Mouse (Mus musculus) MEL (cell line): ENCODE results near the gene Tyro3. TPM values are rescaled to one million over a fixed set of nuclear protein-coding genes. Genes with fewer than 3 reads are reported as not detected.

Source experiments
- DNase-seq: peaks from one replicate; pipeline ENCODE4 v3.0.0; 2011; ENCODE audit warnings: low read depth, low spot score
- H3K27ac ChIP-seq: 2 replicates; pipeline ENCODE4 v1.5.1; 2012; ENCODE audit warnings: low read depth, mild to moderate bottlenecking, control low read depth, low read length, moderate library complexity; ENCODE audit not compliant: control insufficient read depth
- H3K27me3 ChIP-seq, 2 experiments: fragments of 150-350 bp in 1 of 2; sonication (generic) in 1 of 2; 2 replicates each; pipeline ENCODE4 v1.6.1; 2012; ENCODE audit warnings: low read length in 2 of 2, mild to moderate bottlenecking in 2 of 2, improper control_type of control experiment in 1 of 2, moderate library complexity in 1 of 2; ENCODE audit not compliant: insufficient read depth in 2 of 2, control insufficient read depth in 1 of 2
- H3K36me3 ChIP-seq, 2 experiments: 2 replicates each; pipeline ENCODE4 v1.6.1; 2012 to 2014; ENCODE audit warnings: low read length in 2 of 2, improper control_type of control experiment in 1 of 2, inconsistent platforms in 1 of 2, mild to moderate bottlenecking in 1 of 2; ENCODE audit not compliant: insufficient read depth in 2 of 2, control insufficient read depth in 1 of 2
- H3K4me1 ChIP-seq, 2 experiments: fragments of 150-350 bp in 1 of 2; sonication (generic) in 1 of 2; 2 replicates each; pipeline ENCODE4 v1.6.1; 2012; ENCODE audit warnings: low read length in 2 of 2, improper control_type of control experiment in 1 of 2, mild to moderate bottlenecking in 1 of 2; ENCODE audit not compliant: insufficient read depth in 2 of 2, control insufficient read depth in 1 of 2
- H3K4me3 ChIP-seq, 2 experiments: fragments of 150-350 bp in 1 of 2; sonication (generic) in 1 of 2; 2 replicates each; pipeline ENCODE4 v1.5.1; 2012; ENCODE audit warnings: low read depth in 2 of 2, low read length in 2 of 2, mild to moderate bottlenecking in 2 of 2, moderate library complexity in 2 of 2, control low read depth in 1 of 2, improper control_type of control experiment in 1 of 2; ENCODE audit not compliant: control insufficient read depth in 1 of 2, insufficient read depth in 1 of 2
- H3K79me2 ChIP-seq: 2 replicates; pipeline ENCODE4 v1.6.1; 2012; ENCODE audit warnings: mild to moderate bottlenecking, low read length, moderate library complexity; ENCODE audit not compliant: control insufficient read depth, poor library complexity, insufficient read depth
- H3K9ac ChIP-seq: 2 replicates; pipeline ENCODE4 v1.6.1; 2012; ENCODE audit warnings: low read depth, mild to moderate bottlenecking, control low read depth, low read length, moderate library complexity; ENCODE audit not compliant: control insufficient read depth, poor library complexity, severe bottlenecking
- H3K9me3 ChIP-seq: fragments of 150-350 bp; sonication (generic); replicated peaks from 2 replicates; pipeline ENCODE4 v1.6.1; 2012; ENCODE audit warnings: mild to moderate bottlenecking, low read length, improper control_type of control experiment, moderate library complexity; ENCODE audit not compliant: insufficient read depth
- CHD2 ChIP-seq: IDR thresholded peaks from 2 replicates; pipeline ENCODE4 v1.6.1; 2011; ENCODE audit warnings: low read length, improper control_type of control experiment
- E2F4 ChIP-seq: IDR thresholded peaks from 2 replicates; pipeline ENCODE4 v1.6.1; 2011; ENCODE audit warnings: low read depth, low read length, improper control_type of control experiment, borderline replicate concordance
- EP300 ChIP-seq, 2 experiments: IDR thresholded peaks; 2 replicates each; pipeline ENCODE4 v1.6.1; 2011; ENCODE audit warnings: improper control_type of control experiment in 2 of 2, low read length in 2 of 2, low read depth in 1 of 2, mild to moderate bottlenecking in 1 of 2
- ETS1 ChIP-seq: IDR thresholded peaks from 2 replicates; pipeline ENCODE4 v1.6.1; 2012; ENCODE audit warnings: low read depth, mild to moderate bottlenecking, inconsistent platforms, low read length, improper control_type of control experiment, moderate library complexity
- GATA1 ChIP-seq: IDR thresholded peaks from 2 replicates; pipeline ENCODE4 v1.6.1; 2011; ENCODE audit warnings: low read depth, low read length, improper control_type of control experiment
- HCFC1 ChIP-seq: IDR thresholded peaks from 2 replicates; pipeline ENCODE4 v1.6.1; 2012; ENCODE audit warnings: low read depth, mild to moderate bottlenecking, inconsistent platforms, low read length, improper control_type of control experiment, moderate library complexity
- MAX ChIP-seq: IDR thresholded peaks from 2 replicates; pipeline ENCODE4 v1.6.1; 2011; ENCODE audit warnings: low read length, improper control_type of control experiment
- MXI1 ChIP-seq: IDR thresholded peaks from 2 replicates; pipeline ENCODE4 v1.6.1; 2011; ENCODE audit warnings: mild to moderate bottlenecking, low read depth, low read length, improper control_type of control experiment
- MYB ChIP-seq: IDR thresholded peaks from 2 replicates; pipeline ENCODE4 v1.6.1; 2011; ENCODE audit warnings: mild to moderate bottlenecking, low read depth, low read length, improper control_type of control experiment
- NELFE ChIP-seq: IDR thresholded peaks from 2 replicates; pipeline ENCODE4 v1.6.1; 2011; ENCODE audit warnings: low read depth, low read length, improper control_type of control experiment
- NRF1 ChIP-seq: IDR thresholded peaks from 2 replicates; pipeline ENCODE4 v1.6.1; 2014; ENCODE audit warnings: low read depth, mild to moderate bottlenecking, inconsistent platforms, low read length, improper control_type of control experiment, moderate library complexity; ENCODE audit not compliant: poor library complexity, insufficient read depth, severe bottlenecking
- POLR2AphosphoS2 ChIP-seq: IDR thresholded peaks from 2 replicates; pipeline ENCODE4 v1.6.1; 2011; ENCODE audit warnings: low read length, improper control_type of control experiment
- POLR2AphosphoS5 ChIP-seq: IDR thresholded peaks from 2 replicates; pipeline ENCODE4 v1.6.1; 2012; ENCODE audit warnings: low read depth, borderline replicate concordance, mild to moderate bottlenecking, inconsistent platforms, low read length, moderate library complexity, mixed read lengths
- RAD21 ChIP-seq: IDR thresholded peaks from 2 replicates; pipeline ENCODE4 v1.6.1; 2011; ENCODE audit warnings: mild to moderate bottlenecking, low read depth, low read length, improper control_type of control experiment
- RCOR1 ChIP-seq: IDR thresholded peaks from 2 replicates; pipeline ENCODE4 v1.6.1; 2012; ENCODE audit warnings: low read depth, mild to moderate bottlenecking, inconsistent platforms, low read length, improper control_type of control experiment
- TAL1 ChIP-seq: IDR thresholded peaks from 2 replicates; pipeline ENCODE4 v1.6.1; 2012; ENCODE audit warnings: mild to moderate bottlenecking, inconsistent platforms, low read length, moderate library complexity, mixed read lengths
- TBP ChIP-seq: IDR thresholded peaks from 2 replicates; pipeline ENCODE4 v1.8.0; 2011; ENCODE audit warnings: low read depth, low read length, improper control_type of control experiment
- TCF12 ChIP-seq: IDR thresholded peaks from 2 replicates; pipeline ENCODE4 v1.6.1; 2014; ENCODE audit warnings: low read depth, mild to moderate bottlenecking, inconsistent platforms, low read length, improper control_type of control experiment, moderate library complexity
- UBTF ChIP-seq: IDR thresholded peaks from 2 replicates; pipeline ENCODE4 v1.6.1; 2012; ENCODE audit warnings: low read depth, mild to moderate bottlenecking, inconsistent platforms, low read length, improper control_type of control experiment, moderate library complexity, borderline replicate concordance; ENCODE audit not compliant: insufficient read depth
- USF2 ChIP-seq, 2 experiments: IDR thresholded peaks; 2 replicates each; pipeline ENCODE4 v1.6.1; 2011 to 2012; ENCODE audit warnings: improper control_type of control experiment in 2 of 2, low read length in 2 of 2, borderline replicate concordance in 1 of 2, inconsistent platforms in 1 of 2, low read depth in 1 of 2, mild to moderate bottlenecking in 1 of 2; ENCODE audit not compliant: insufficient read depth in 1 of 2
- ZC3H11A ChIP-seq: IDR thresholded peaks from 2 replicates; pipeline ENCODE4 v1.6.1; 2012; ENCODE audit warnings: low read depth, mild to moderate bottlenecking, inconsistent platforms, low read length, improper control_type of control experiment
- ZKSCAN1 ChIP-seq: IDR thresholded peaks from 2 replicates; pipeline ENCODE4 v1.6.1; 2012; ENCODE audit warnings: low read depth, mild to moderate bottlenecking, inconsistent platforms, low read length, improper control_type of control experiment, moderate library complexity
- ZMIZ1 ChIP-seq: IDR thresholded peaks from 2 replicates; pipeline ENCODE4 v1.6.1; 2012; ENCODE audit warnings: low read depth, mild to moderate bottlenecking, inconsistent platforms, low read length, improper control_type of control experiment, moderate library complexity
- ZNF384 ChIP-seq: IDR thresholded peaks from 2 replicates; pipeline ENCODE4 v1.6.1; 2012; ENCODE audit warnings: low read depth, mild to moderate bottlenecking, inconsistent platforms, low read length, improper control_type of control experiment
- polyA plus RNA-seq, 2 experiments: library from polyadenylated mRNA; stranded (reverse) in 1 of 2; unstranded in 1 of 2; fragments of >175 nt in 1 of 2; fragments of >200 nt in 1 of 2; gene quantifications; 2 replicates each; pipeline versions ENCODE4 v1.2.1 to v1.2.4; 2012; ENCODE audit warnings: low replicate concordance in 2 of 2, low read depth in 1 of 2; ENCODE audit not compliant: insufficient read length in 2 of 2, insufficient read depth in 1 of 2, missing spikeins in 1 of 2
- total RNA-seq: library from RNA; depleted of rRNA; stranded (reverse); fragments of 300-350 nt; gene quantifications from 2 replicates; pipeline ENCODE4 v1.2.3, GENCODE M21; 2012

Gene Tyro3
- total and polyA plus RNA-seq, 3 experiments, result 11.2 to 15.2 TPM; not detected in 1

DNA sequence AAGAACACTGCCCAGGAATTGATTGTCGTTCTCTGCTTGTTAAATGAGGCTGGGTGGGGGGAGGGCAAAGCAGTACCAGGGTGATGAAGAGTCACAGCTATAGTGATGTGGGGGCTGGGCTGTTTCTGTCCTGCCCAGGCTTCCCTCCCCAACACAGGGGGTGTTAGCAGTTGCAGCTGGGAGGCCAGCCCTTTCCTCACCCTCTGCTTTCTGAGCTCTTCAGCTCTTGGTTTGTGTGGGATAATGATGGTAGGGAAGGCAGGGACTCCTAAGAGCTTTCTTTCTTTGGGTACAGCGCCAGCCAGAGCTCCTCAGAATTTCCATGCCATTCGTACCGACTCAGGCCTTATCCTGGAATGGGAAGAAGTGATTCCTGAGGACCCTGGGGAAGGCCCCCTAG lies 10.9 kb downstream of the Tyro3 start:
- H3K9me3 ChIP-seq, result no peaks in the 10 kb centered on the region
- no peak overlapping the region for H3K4me3 ChIP-seq
- no peaks in the 10 kb centered on the region for H3K27me3 ChIP-seq
- no peaks in the 10 kb centered on the region for H3K4me1 ChIP-seq
- H3K36me3 ChIP-seq, result no peaks in the 10 kb centered on the region
- no peak for DNase-seq
- no peaks in the 10 kb centered on the region for H3K79me2 ChIP-seq
- no peak overlapping the region for H3K9ac ChIP-seq
- H3K27ac ChIP-seq, result no peak overlapping the region
- TF ChIP-seq ZKSCAN1 (no peak), HCFC1 (no peak), MXI1 (no peak), USF2 (IDR thresholded peaks at IDR 0.05; ENCODE audit: borderline replicate concordance in 1 of 2, insufficient read depth in 1 of 2, low read depth in 1 of 2, low read length in 2 of 2) (no peak), EP300 (IDR thresholded peaks at IDR 0.05; ENCODE audit: low read depth in 1 of 2, low read length in 2 of 2) (no peak), CHD2 (no peak), MYB (no peak), TCF12 (no peak), ETS1 (no peak), TAL1 (no peak), MAX (no peak), UBTF (no peak), NELFE (no peak), ZC3H11A (no peak), NRF1 (no peak), RAD21 (no peak), E2F4 (no peak)
- TF ChIP-seq, all 39 proteins: peak for 0

DNA sequence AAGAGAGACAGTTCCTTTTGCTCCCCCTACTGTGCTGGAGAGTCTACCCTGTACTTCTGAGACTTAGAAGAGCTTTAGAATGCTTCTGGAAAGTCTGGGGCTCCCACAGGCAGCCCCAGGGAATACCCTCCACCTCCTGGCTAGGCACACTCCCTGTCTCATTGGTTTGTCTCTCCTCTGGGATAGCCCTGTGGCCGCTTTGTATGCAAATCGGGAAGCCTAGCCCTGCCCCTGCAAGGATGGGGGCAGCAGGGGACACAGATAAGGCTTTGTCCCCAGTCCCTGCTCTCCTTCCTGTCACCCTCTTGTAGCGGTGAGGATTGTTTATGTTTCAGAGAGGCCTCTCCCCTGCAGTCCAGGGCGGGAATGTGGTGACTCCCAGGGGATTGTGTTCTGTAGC lies 11.3 kb downstream of the Tyro3 start:
- no peaks in the 10 kb centered on the region for H3K9me3 ChIP-seq
- no peak for TF ChIP-seq MXI1
- no peak for TF ChIP-seq E2F4
- no peak for TF ChIP-seq USF2 (IDR thresholded peaks at IDR 0.05; ENCODE audit: borderline replicate concordance in 1 of 2, insufficient read depth in 1 of 2, low read depth in 1 of 2, low read length in 2 of 2)
- TF ChIP-seq MYB, result no peak
- TF ChIP-seq GATA1, result no peak
- TF ChIP-seq POLR2AphosphoS5, result no peak
- no peak for TF ChIP-seq MAX
- no peak for TF ChIP-seq POLR2AphosphoS2
- TF ChIP-seq HCFC1, result no peak
- no peak for TF ChIP-seq TBP
- no peak for TF ChIP-seq ZNF384
- TF ChIP-seq RCOR1, result no peak
- TF ChIP-seq NRF1, result no peak
- no peak for TF ChIP-seq ZMIZ1
- no peak overlapping the region for H3K9ac ChIP-seq
- no peaks in the 10 kb centered on the region for H3K36me3 ChIP-seq
- H3K4me1 ChIP-seq, result no peaks in the 10 kb centered on the region
- no peaks in the 10 kb centered on the region for H3K27me3 ChIP-seq
- H3K4me3 ChIP-seq, result no peak overlapping the region
- DNase-seq, result no peak
- no peaks in the 10 kb centered on the region for H3K79me2 ChIP-seq
- H3K27ac ChIP-seq, result no peak overlapping the region
